Mouse (Mus musculus) myocyte (in vitro differentiated cells): ENCODE data around the gene Junb.

Source experiments
- E2F4 ChIP-seq: IDR thresholded peaks from one replicate; pipeline ENCODE4 v1.6.1; 2011; ENCODE audit warnings: mild to moderate bottlenecking, control low read depth, moderate library complexity; ENCODE audit not compliant: insufficient read depth
- POLR2A ChIP-seq: IDR thresholded peaks from one replicate; pipeline ENCODE4 v1.6.1; 2011; ENCODE audit warnings: low read depth, mild to moderate bottlenecking, control low read depth, moderate library complexity; ENCODE audit not compliant: insufficient read length
- POLR2AphosphoS2 ChIP-seq: IDR thresholded peaks from one replicate; pipeline ENCODE4 v1.6.1; 2011; ENCODE audit warnings: low read depth, control low read depth; ENCODE audit not compliant: insufficient read length
- REST ChIP-seq: IDR thresholded peaks from one replicate; pipeline ENCODE4 v1.6.1; 2011; ENCODE audit warnings: mild to moderate bottlenecking, control low read depth, moderate library complexity; ENCODE audit not compliant: insufficient read depth, insufficient read length
- TCF12 ChIP-seq: IDR thresholded peaks from one replicate; pipeline ENCODE4 v1.6.1; 2011; ENCODE audit warnings: mild to moderate bottlenecking, control low read depth; ENCODE audit not compliant: poor library complexity, insufficient read depth, severe bottlenecking
- TCF3 ChIP-seq: IDR thresholded peaks from one replicate; pipeline ENCODE4 v1.6.1; 2011; ENCODE audit warnings: low read depth, control low read depth; ENCODE audit not compliant: insufficient read length

- no peak for TF ChIP-seq POLR2A
- TF ChIP-seq REST, result no peak
- TF ChIP-seq POLR2AphosphoS2, result no peak
- TF ChIP-seq E2F4, result no peak
- TF ChIP-seq TCF12, result no peak
- TF ChIP-seq TCF3, result no peak
These were observed 4.0 kb upstream of the Junb start for GRCm38 (mm10) chr8:84982499-84983011.
